Mouse (Mus musculus) thymus, adult 2 months (tissue): Measurements from ENCODE around the gene Gm10799.

Experiments used
- CTCF ChIP-seq: fragments of 200-500 bp; IDR thresholded peaks from 2 replicates; pipeline ENCODE4 v1.5.1; 2012; ENCODE audit warnings: mild to moderate bottlenecking, control low read depth, low read length, moderate library complexity, borderline replicate concordance; ENCODE audit not compliant: control insufficient read depth, poor library complexity, insufficient read depth; ENCODE audit errors: extremely low read depth
- POLR2A ChIP-seq: fragments of 200-500 bp; IDR thresholded peaks from 2 replicates; pipeline ENCODE4 v1.6.1; 2012; ENCODE audit warnings: mild to moderate bottlenecking, low read length, control low read depth, moderate library complexity; ENCODE audit not compliant: control insufficient read depth, poor library complexity, insufficient read depth; ENCODE audit errors: extremely low read depth

GRCm38 (mm10) chr2:104110031-104110430 is 41.7 kb upstream of the Gm10799 start:
- TF ChIP-seq CTCF (no peak), POLR2A (no peak)
